Mouse (Mus musculus) hindbrain, embryonic 13.5 days (tissue): ENCODE measurements around the gene B3galt5. TPM values are rescaled to one million over a fixed set of nuclear protein-coding genes. Genes with fewer than 3 reads are reported as not detected.

Experiments
- ATAC-seq: fragments of 200-750 bp; cut with Nextera tagmentation; 2 replicates; pipeline ENCODE4 v1.8.0; 2017; ENCODE audit warnings: moderate TSS enrichment; ENCODE audit not compliant: low FRiP score
- H3K27ac ChIP-seq: fragments of 300-500 bp; sonication (generic); 2 replicates; pipeline ENCODE4 v1.5.1; 2015; ENCODE audit warnings: inconsistent platforms, mild to moderate bottlenecking, moderate library complexity
- H3K27me3 ChIP-seq: fragments of 300-500 bp; sonication (generic); 2 replicates; pipeline ENCODE4 v1.6.1; 2015; ENCODE audit warnings: mild to moderate bottlenecking, inconsistent platforms
- H3K36me3 ChIP-seq: fragments of 300-500 bp; sonication (generic); 2 replicates; pipeline ENCODE4 v1.6.1; 2015; ENCODE audit warnings: mild to moderate bottlenecking, inconsistent platforms
- H3K4me1 ChIP-seq: fragments of 300-500 bp; sonication (generic); replicated peaks from 2 replicates; pipeline ENCODE4 v1.6.1; 2015; ENCODE audit warnings: inconsistent platforms
- H3K4me2 ChIP-seq: fragments of 300-500 bp; sonication (generic); 2 replicates; pipeline ENCODE4 v1.6.1; 2015; ENCODE audit warnings: inconsistent platforms, mild to moderate bottlenecking, moderate library complexity
- H3K4me3 ChIP-seq: fragments of 300-500 bp; sonication (generic); 2 replicates; pipeline ENCODE4 v1.5.1; 2015; ENCODE audit warnings: mild to moderate bottlenecking, inconsistent platforms
- H3K9ac ChIP-seq: fragments of 300-500 bp; sonication (generic); 2 replicates; pipeline ENCODE4 v1.6.1; 2015; ENCODE audit warnings: mild to moderate bottlenecking, inconsistent platforms
- H3K9me3 ChIP-seq: fragments of 300-500 bp; sonication (generic); 2 replicates; pipeline ENCODE4 v1.6.1; 2016; ENCODE audit warnings: inconsistent platforms
- WGBS: fragments of 180-500 bp; shearing (Covaris S2); methylation state at CpG from one replicate; pipeline ENCODE4 v1.1.7; 2015; 5-methylcytosine and 5-hydroxymethylcytosine counted together
- polyA plus RNA-seq: library from polyadenylated mRNA; unstranded; fragments of >200 nt; fragmentation: Nextera tagmentation; extraction: Ambion mirVana; gene quantifications from 2 replicates; pipeline ENCODE4 v1.2.1, GENCODE M21; 2015

The B3galt5 gene
- polyA plus RNA-seq, 1 experiment from 2014 or later: 2.4 TPM

DNA sequence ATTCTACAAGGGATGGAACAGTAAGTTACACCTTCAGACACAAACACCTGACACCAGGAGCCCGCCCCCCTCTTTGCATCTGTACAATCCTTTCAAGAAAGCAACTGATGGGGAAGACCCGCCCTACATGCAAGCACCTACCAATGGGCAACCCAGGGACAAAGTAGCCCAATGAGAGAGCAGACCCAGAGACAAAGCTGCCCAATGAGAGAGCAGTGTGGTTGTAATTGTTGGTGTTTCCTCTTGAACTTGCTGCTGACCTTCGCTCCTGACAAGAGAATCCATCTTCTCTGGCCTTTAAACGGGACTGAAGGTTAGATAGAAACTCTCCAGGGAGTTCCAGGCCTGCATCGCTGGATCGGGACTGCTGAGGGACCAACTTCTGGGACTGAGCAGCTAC, 118.4 kb downstream of the B3galt5 start:
- H3K27ac ChIP-seq: no peak overlapping the region
- peak overlapping the region; percentile 17 for H3K4me3 ChIP-seq
- no peaks in the 10 kb centered on the region for H3K9me3 ChIP-seq
- no peaks in the 10 kb centered on the region for H3K27me3 ChIP-seq
- peak; percentile 89 for ATAC-seq
- no peak overlapping the region for H3K9ac ChIP-seq
- no peaks in the 10 kb centered on the region for H3K36me3 ChIP-seq
- H3K4me1 ChIP-seq: peaks cover 5% of the 10 kb centered on the region; the same call in 1 of the 2 replicates
- WGBS: 33% methylated on average over 6 of the region's 6 CpGs
- peak overlapping the region; percentile 23 for H3K4me2 ChIP-seq

DNA sequence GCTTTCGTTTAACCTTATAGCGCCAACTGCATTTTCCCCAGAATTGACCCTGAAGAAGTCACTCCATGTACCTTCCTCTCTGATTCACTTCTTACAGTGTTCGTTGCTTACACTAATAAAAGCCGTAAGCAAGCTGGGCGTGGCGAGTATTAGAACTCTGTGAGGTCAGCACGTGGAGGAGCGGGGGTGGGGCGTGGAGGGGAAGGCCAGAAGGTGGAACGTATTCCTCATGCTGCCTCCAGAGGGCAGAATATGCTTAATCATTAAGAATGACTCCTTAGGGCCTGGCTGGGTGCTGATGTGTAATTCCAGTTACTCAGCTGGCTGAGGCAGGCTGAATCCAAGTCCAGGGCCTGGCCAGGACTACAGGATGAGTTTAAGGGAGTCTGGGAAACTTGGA, 122.3 kb downstream of the B3galt5 start:
- no peak for ATAC-seq
- Histone ChIP-seq H3K4me2 (peak overlapping the region; percentile 38), H3K4me1 (peaks cover 12% of the 10 kb centered on the region), H3K9me3 (no peaks in the 10 kb centered on the region), H3K36me3 (no peaks in the 10 kb centered on the region), H3K27me3 (no peaks in the 10 kb centered on the region), H3K4me3 (0 out of 2 replicates have a peak overlapping the region, but pooled peaks have one; percentile 11), H3K9ac (no peak overlapping the region), H3K27ac (no peak overlapping the region)
- 16% methylated on average over 10 of the region's 10 CpGs for WGBS

- Histone ChIP-seq H3K4me3 (no peak overlapping the region), H3K9ac (no peak overlapping the region), H3K9me3 (no peaks in the 10 kb centered on the region), H3K36me3 (no peaks in the 10 kb centered on the region), H3K27me3 (no peaks in the 10 kb centered on the region), H3K27ac (no peak overlapping the region), H3K4me2 (no peak overlapping the region), H3K4me1 (peaks cover 7% of the 10 kb centered on the region)
- ATAC-seq: no peak
- WGBS: 82% methylated on average over 22 of the region's 22 CpGs
Observed at GRCm38 (mm10) chr16:96361305-96362124, 125.9 kb downstream of the B3galt5 start.

GRCm38 (mm10) chr16:96362873-96363272, 127.3 kb downstream of the B3galt5 start:
- H3K9me3 ChIP-seq: no peaks in the 10 kb centered on the region
- H3K9ac ChIP-seq: no peak overlapping the region
- H3K36me3 ChIP-seq: no peaks in the 10 kb centered on the region
- 19% methylated on average over 4 of the region's 4 CpGs for WGBS
- no peak overlapping the region for H3K4me2 ChIP-seq
- no peak overlapping the region for H3K4me3 ChIP-seq
- H3K4me1 ChIP-seq: peaks cover 7% of the 10 kb centered on the region
- H3K27ac ChIP-seq: no peak overlapping the region
- H3K27me3 ChIP-seq: no peaks in the 10 kb centered on the region
- no peak for ATAC-seq

DNA sequence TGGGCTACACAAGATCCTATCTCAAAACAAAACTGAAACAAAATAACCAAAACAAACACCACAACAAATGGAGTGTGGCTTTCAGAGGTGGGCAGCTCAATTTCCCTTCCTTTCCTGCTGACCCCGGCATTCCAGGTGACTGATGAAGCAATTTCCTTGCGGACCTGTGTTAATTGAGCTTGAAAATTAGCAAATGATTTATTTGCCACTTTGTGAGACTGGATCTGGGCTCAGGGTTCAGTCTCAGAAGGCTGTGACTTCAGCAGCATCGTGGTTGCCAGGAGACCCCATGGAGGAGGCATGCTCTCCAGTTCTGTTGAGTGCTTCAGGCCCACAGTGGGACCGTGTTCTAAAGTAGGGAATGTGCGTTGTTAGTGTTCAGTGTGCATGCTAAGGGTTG, 127.7 kb downstream of the B3galt5 start:
- H3K9me3 ChIP-seq: no peaks in the 10 kb centered on the region
- H3K27me3 ChIP-seq: no peaks in the 10 kb centered on the region
- peaks cover 7% of the 10 kb centered on the region for H3K4me1 ChIP-seq
- no peak for ATAC-seq
- no peak overlapping the region for H3K4me2 ChIP-seq
- no peak overlapping the region for H3K9ac ChIP-seq
- H3K4me3 ChIP-seq: no peak overlapping the region
- 48% methylated on average over 5 of the region's 5 CpGs for WGBS
- no peak overlapping the region for H3K27ac ChIP-seq
- no peaks in the 10 kb centered on the region for H3K36me3 ChIP-seq

DNA sequence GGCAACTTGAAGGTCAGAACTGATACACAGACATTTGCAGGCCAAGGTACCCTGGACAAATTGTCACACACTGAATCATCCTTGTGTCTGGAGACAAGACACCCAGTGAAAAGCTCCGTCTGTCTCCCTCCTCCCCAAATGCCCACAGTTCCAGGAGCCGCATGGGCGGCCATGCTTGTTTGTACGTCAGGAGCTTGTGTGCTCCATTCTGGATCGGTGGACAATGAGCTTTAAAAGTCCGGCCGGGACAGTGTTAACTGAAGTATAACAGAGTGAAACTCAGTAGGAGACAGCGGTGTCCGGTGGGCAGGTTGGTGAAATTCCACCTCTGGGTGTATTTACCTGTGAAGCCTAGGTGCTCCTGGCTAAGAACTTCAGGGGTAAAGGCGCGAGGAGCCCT, 129.3 kb downstream of the B3galt5 start:
- no peaks in the 10 kb centered on the region for H3K36me3 ChIP-seq
- H3K4me3 ChIP-seq: no peak overlapping the region
- no peak for ATAC-seq
- H3K27ac ChIP-seq: no peak overlapping the region
- no peaks in the 10 kb centered on the region for H3K9me3 ChIP-seq
- H3K4me2 ChIP-seq: no peak overlapping the region
- no peak overlapping the region for H3K9ac ChIP-seq
- no peaks in the 10 kb centered on the region for H3K27me3 ChIP-seq
- WGBS: 81% methylated on average over 11 of the region's 11 CpGs
- H3K4me1 ChIP-seq: peaks cover 7% of the 10 kb centered on the region

Other genes starting within 250 kb of the B3galt5 start
- gene Psmg1, start 244.8 kb upstream of the B3galt5 start, polyA plus RNA-seq: 60.8 and 64.0 TPM in 2 replicates
- 279 and 297 TPM in 2 replicates for gene Brwd1, start 153.3 kb upstream of the B3galt5 start, polyA plus RNA-seq
- 433 and 477 TPM in 2 replicates for gene Hmgn1, start 108.1 kb upstream of the B3galt5 start, polyA plus RNA-seq
- 169 and 172 TPM in 2 replicates for gene Wrb, start 90.4 kb upstream of the B3galt5 start, polyA plus RNA-seq
- gene Lca5l, start 43.5 kb upstream of the B3galt5 start, polyA plus RNA-seq: 1.6 and 2.1 TPM in 2 replicates
- 1.6 and 2.9 TPM in 2 replicates for gene Sh3bgr, start 35.4 kb upstream of the B3galt5 start, polyA plus RNA-seq
- gene Itgb2l, start 207.8 kb downstream of the B3galt5 start, polyA plus RNA-seq: not detected in 2 replicates
- 214 TPM in 2 replicates for gene Pcp4, start 231.8 kb downstream of the B3galt5 start, polyA plus RNA-seq